Mouse (Mus musculus): ENCODE data around the gene Zfp382. TPM values are rescaled to one million over a fixed set of nuclear protein-coding genes. Genes with fewer than 3 reads are reported as not detected.

Gene Zfp382
- 1.9 and 2.0 TPM in 2 replicates for polyA plus RNA-seq (2015; fragmentation: Nextera tagmentation; extraction: Ambion mirVana)

DNA sequence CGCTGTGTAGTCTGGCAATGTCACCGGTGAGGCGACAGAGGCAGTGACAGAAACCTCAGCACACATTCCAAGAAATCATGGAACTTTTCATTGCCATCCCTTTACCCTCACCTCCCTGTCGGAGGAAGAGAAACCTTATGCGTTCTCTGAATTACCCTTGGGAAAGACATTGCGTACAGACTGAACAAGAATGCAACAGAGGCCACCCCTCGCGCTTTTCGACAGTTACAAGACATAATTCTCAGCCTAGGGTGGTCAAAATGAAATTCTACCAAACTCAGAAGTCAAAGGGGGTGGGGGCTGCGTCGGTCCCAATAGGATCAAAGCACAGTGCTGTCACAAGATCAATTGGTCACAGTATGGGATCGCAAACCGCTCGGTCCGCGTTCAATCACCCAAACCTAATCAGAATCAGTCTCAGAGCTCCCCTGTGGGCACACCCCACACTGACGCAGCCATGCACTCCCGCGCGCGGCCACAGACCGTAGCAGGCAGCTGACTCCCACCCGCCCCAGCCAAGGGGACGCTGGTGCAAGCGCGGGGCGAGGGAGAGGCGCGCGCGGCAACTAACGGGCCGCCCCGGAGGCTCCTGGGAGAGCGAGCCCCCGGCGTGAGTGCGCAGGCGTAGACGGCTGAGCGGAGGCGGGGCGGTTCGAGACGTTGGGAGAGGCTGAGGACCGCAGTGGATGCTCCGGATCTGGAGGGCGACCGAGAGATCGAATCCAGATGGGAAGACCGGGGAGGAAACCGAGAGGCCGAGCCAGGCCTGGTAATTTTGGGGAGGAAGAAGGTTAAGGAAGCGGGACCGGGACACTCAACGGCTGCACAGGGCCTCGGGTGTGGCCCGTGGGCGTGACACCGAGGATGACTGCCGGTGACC lies at the start of gene Zfp382:
Zfp382 (plus strand) TSS at position 635 of the 880 bp plus-strand sequence.

GRCm38 (mm10) chr7:30072146-30073028 lies 49.4 kb upstream of the Zfp382 start, which contains the start of gene Zfp82:
Gene Zfp82, minus strand, starts transcription at chr7:30072900.

GRCm38 (mm10) chr7:30090092-30090969 lies 31.4 kb upstream of the Zfp382 start, which contains the start of the genes Gm26920 and Zfp566:
Gene Gm26920, minus strand, starts transcription at chr7:30090410.
Gene Zfp566, minus strand, starts transcription at chr7:30090527.

DNA sequence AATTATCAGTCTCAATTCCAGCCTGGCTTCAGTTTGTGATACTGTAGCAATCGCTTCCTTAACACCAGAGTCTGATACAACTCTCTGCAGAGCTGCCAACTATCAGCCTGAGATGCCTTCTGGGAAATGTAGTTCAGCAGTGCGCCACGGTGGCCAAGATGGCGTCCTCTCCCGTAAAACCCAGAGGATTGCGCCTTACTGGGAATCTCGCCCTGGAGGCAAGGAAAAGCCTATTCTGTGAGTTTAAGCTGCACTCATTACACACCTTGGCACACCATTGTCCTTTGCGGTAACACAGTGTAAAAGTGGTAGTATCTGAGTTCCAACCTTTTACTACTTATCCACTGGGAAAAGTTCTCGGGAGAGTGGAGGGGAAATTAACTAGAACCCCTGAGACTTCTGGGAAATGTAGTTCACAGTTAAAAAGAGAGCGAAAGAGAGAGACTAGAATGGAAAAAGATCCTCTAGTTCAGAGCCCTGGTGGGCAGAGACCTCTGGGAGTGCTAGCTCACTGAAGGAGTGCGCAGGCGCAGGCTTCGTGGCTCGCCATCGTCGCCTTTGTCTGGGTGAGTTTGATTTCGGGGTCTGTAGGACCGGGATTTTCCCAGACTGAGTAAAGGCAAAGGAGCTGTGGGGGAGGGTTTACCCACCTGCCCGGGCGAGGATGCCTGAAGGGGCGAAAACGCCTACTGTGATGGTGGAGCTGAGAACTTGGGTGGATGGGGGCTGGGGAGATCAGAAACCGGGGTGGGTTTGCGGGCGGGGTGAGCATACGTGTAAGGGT lies 26.9 kb upstream of the Zfp382 start, which contains the start of gene Zfp260:
Zfp260 (plus strand) TSS at position 132 of the 784 bp plus-strand sequence.

DNA sequence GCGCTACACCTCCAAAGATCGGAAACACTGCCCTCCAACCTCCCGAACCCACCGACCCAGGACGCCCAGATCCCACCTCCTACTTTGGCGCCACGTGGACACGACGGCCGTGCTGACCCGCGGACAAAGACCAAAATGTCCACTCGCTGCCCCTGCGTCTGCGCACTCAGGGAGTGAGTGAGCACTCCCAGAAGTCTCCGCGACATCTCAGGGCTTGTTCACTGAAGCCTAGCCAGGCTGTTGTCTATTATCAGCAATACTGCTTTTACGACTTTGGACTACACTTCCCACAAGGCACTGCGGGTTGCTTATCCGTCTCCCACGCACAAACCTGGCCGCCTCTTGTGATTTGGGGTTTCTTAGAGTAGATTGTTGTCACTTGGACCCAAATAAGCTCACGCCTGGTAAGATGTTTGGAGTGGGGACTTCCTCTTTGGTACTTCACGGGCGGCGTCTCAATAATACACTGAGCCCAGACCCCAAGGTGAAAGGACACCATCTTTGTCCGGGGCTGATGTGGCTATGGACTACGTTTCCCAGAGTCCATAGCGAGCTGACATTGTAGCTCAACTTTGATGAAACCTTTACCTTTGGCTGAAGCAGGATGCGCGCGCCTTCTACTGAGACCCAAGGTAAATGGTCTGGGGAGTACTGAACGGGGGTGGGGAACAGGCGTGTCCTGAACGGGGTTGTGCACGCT lies 48.0 kb downstream of the Zfp382 start, which contains the start of gene Zfp146:
Zfp146 (minus strand) TSS at position 168 of the 700 bp plus-strand sequence.

GRCm38 (mm10) chr7:30183879-30184289 lies 62.1 kb downstream of the Zfp382 start, which contains the start of gene Cox7a1:
Gene Cox7a1, plus strand, starts transcription at chr7:30184144.

Other genes starting within 250 kb of the Zfp382 start
- 2.2 and 2.4 TPM in 2 replicates for gene Zfp27, start 215.4 kb upstream of the Zfp382 start, polyA plus RNA-seq (2015; fragmentation: Nextera tagmentation; extraction: Ambion mirVana)
- 1.2 TPM in 2 replicates for gene Zfp383, start 213.7 kb upstream of the Zfp382 start, polyA plus RNA-seq (2015; fragmentation: Nextera tagmentation; extraction: Ambion mirVana)
- 2.9 and 3.1 TPM in 2 replicates for gene Zfp74, start 167.9 kb upstream of the Zfp382 start, polyA plus RNA-seq (2015; fragmentation: Nextera tagmentation; extraction: Ambion mirVana)
- gene Zfp568, start 138.0 kb upstream of the Zfp382 start, polyA plus RNA-seq (2015; fragmentation: Nextera tagmentation; extraction: Ambion mirVana) = 3.4 and 3.5 TPM in 2 replicates
- 0.64 and 0.75 TPM in 2 replicates for gene Zfp14, start 70.6 kb upstream of the Zfp382 start, polyA plus RNA-seq (2015; fragmentation: Nextera tagmentation; extraction: Ambion mirVana)
- 1.5 and 2.6 TPM in 2 replicates for gene Zfp82, start 49.0 kb upstream of the Zfp382 start, polyA plus RNA-seq (2015; fragmentation: Nextera tagmentation; extraction: Ambion mirVana)
- 0.84 TPM in 1 of 2 replicates, not detected in the other for gene Gm26920, start 31.5 kb upstream of the Zfp382 start, polyA plus RNA-seq (2015; fragmentation: Nextera tagmentation; extraction: Ambion mirVana)
- 2.7 and 5.3 TPM in 2 replicates for gene Zfp566, start 31.4 kb upstream of the Zfp382 start, polyA plus RNA-seq (2015; fragmentation: Nextera tagmentation; extraction: Ambion mirVana)
- gene Zfp260, start 27.2 kb upstream of the Zfp382 start, polyA plus RNA-seq (2015; fragmentation: Nextera tagmentation; extraction: Ambion mirVana) = 19.7 and 22.8 TPM in 2 replicates
- 6.0 and 7.1 TPM in 2 replicates for gene Zfp146, start 47.8 kb downstream of the Zfp382 start, polyA plus RNA-seq (2015; fragmentation: Nextera tagmentation; extraction: Ambion mirVana)
- 1.4 and 2.1 TPM in 2 replicates for gene Cox7a1, start 62.2 kb downstream of the Zfp382 start, polyA plus RNA-seq (2015; fragmentation: Nextera tagmentation; extraction: Ambion mirVana)
- gene Capns1, start 76.9 kb downstream of the Zfp382 start, polyA plus RNA-seq (2015; fragmentation: Nextera tagmentation; extraction: Ambion mirVana) = 72.4 and 74.1 TPM in 2 replicates
- gene Polr2i, start 110.0 kb downstream of the Zfp382 start, polyA plus RNA-seq (2015; fragmentation: Nextera tagmentation; extraction: Ambion mirVana) = 76.3 and 78.3 TPM in 2 replicates
- 75.0 and 79.1 TPM in 2 replicates for gene Tbcb, start 110.3 kb downstream of the Zfp382 start, polyA plus RNA-seq (2015; fragmentation: Nextera tagmentation; extraction: Ambion mirVana)
- not detected in 2 replicates for gene Ovol3, start 113.8 kb downstream of the Zfp382 start, polyA plus RNA-seq (2015; fragmentation: Nextera tagmentation; extraction: Ambion mirVana)
- gene Thap8, start 158.2 kb downstream of the Zfp382 start, polyA plus RNA-seq (2015; fragmentation: Nextera tagmentation; extraction: Ambion mirVana) = 0.18 TPM in 2 replicates
- gene Wdr62, start 158.5 kb downstream of the Zfp382 start, polyA plus RNA-seq (2015; fragmentation: Nextera tagmentation; extraction: Ambion mirVana) = 9.3 and 10.4 TPM in 2 replicates
- gene Clip3, start 169.8 kb downstream of the Zfp382 start, polyA plus RNA-seq (2015; fragmentation: Nextera tagmentation; extraction: Ambion mirVana) = 4.1 and 6.3 TPM in 2 replicates
- gene Alkbh6, start 186.8 kb downstream of the Zfp382 start, polyA plus RNA-seq (2015; fragmentation: Nextera tagmentation; extraction: Ambion mirVana) = 22.7 and 26.0 TPM in 2 replicates
- gene Syne4, start 192.9 kb downstream of the Zfp382 start, polyA plus RNA-seq (2015; fragmentation: Nextera tagmentation; extraction: Ambion mirVana) = 2.6 and 3.4 TPM in 2 replicates
- gene E130208F15Rik, start 199.8 kb downstream of the Zfp382 start, polyA plus RNA-seq (2015; fragmentation: Nextera tagmentation; extraction: Ambion mirVana) = not detected in 2 replicates
- gene Sdhaf1, start 202.0 kb downstream of the Zfp382 start, polyA plus RNA-seq (2015; fragmentation: Nextera tagmentation; extraction: Ambion mirVana) = 10.2 and 11.3 TPM in 2 replicates
- 0.81 and 1.0 TPM in 2 replicates for gene Lrfn3, start 240.8 kb downstream of the Zfp382 start, polyA plus RNA-seq (2015; fragmentation: Nextera tagmentation; extraction: Ambion mirVana)